Comparison of ENCODE assay signal across 16 mouse cellular contexts in the genomic region with DNA sequence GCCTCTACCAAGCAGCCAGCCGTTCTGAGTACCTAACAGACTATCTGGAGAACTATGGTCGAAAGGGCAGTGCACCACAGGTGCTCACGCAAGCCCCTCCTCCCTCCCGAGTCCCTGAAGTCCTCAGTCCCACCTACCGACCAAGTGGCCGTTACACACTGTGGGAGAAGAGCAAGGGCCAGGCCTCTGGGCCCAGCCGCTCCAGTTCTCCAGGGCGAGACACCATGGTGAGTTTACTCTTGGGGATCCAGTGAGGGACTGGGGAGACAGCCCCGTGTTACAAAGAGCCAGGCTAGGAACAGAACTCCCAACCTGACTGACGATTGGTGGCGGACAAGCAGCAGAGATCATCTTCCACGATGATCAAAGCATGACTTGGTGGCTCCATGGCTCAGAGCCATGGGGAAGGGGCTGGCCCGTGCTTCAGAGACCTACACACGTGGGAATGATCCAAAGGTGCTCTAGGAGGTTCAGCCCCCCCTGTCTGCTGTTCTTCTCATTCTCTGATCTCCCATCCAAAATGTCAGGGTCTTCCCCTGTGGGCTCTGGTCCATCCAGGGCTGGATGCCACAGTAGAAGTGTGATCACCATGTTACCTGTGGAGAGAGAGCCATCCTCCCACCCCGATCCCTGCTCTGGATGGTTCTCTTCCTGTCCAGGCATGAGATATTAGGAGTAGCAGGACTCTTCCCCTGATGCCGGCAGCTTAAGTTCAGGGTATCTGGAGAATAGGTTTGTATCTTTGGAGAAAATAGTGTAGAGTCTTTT. TPM values are rescaled to one million over a fixed set of nuclear protein-coding genes. Genes with fewer than 3 reads are reported as not detected.
DNase-seq lines count a peak whose midpoint lies in the region; ATAC-seq and TF ChIP-seq lines count a peak whose summit lies in the region.
"Had no signal": no experiment of that assay in that cellular context is flagged by ENCODE, and none has a peak within 500 bp of the region (broad histone marks: within the 10 kb centered on the region; RNA-seq: fewer than 3 reads in every experiment).

No protein-coding gene starts in this region.

- H3K4me1 ChIP-seq in cerebellum, adult 2 months (ENCODE audit: control insufficient read depth, insufficient read depth, low read length): peaks cover 70% of the 10 kb centered on the region
- peaks cover 61 to 81% of the 10 kb centered on the region in 2 experiments for H3K4me1 ChIP-seq in heart, embryonic 14.5 days (ENCODE audit: control insufficient read depth in 2 of 2, insufficient read depth in 2 of 2, low read length in 2 of 2)
- H3K4me1 ChIP-seq in heart, postnatal 0 days (ENCODE audit: control insufficient read depth, insufficient read depth): peaks cover 63% of the 10 kb centered on the region
- peaks cover 19% of the 10 kb centered on the region for H3K4me1 ChIP-seq in hindbrain, embryonic 14.5 days (replicated peaks; ENCODE audit: control insufficient read depth, insufficient read depth, low read length)

- DNase-seq in cerebellum, adult 2 months: peak in 1 of 2 experiments; percentile 18
- DNase-seq in cerebellum, adult 18-20 months: no peak
- no peak for DNase-seq in heart, adult 9 months (ENCODE audit: low spot score in 2 of 2)
- DNase-seq in heart, postnatal 0 days (ENCODE audit: low spot score): no peak
- DNase-seq in kidney, postnatal 25 days: peak; percentile 42 to 80
- DNase-seq in natural killer cell, adult 2 months (ENCODE audit: low spot score in 2 of 2): no peak
- DNase-seq in hindbrain, embryonic 14.5 days (ENCODE audit: low spot score): no peak

- 69% methylated on average over 16 of the region's 16 CpGs for WGBS in cerebellum, adult 2 months
- 60% methylated on average over 16 of the region's 16 CpGs for WGBS in heart, embryonic 14.5 days
- WGBS in heart, postnatal 0 days: 70% methylated on average over 16 of the region's 16 CpGs
- 72% methylated on average over 16 of the region's 16 CpGs for WGBS in hindbrain, embryonic 14.5 days

- no peak overlapping the region for H3K4me3 ChIP-seq in cerebellum, adult 2 months (replicated peaks; ENCODE audit: insufficient read depth, low read depth, low read length)
- no peak overlapping the region for H3K4me3 ChIP-seq in heart, embryonic 14.5 days (ENCODE audit: control insufficient read depth in 1 of 2, insufficient read depth in 1 of 2, low read depth in 1 of 2, low read length in 2 of 2)
- no peak overlapping the region for H3K4me3 ChIP-seq in heart, postnatal 0 days (ENCODE audit: low read depth, low read length)
- H3K4me3 ChIP-seq in hindbrain, embryonic 14.5 days (replicated peaks; ENCODE audit: low read length): no peak overlapping the region
- H3K4me3 ChIP-seq: forebrain, embryonic 12.5 days; limb, embryonic 13.5 days; myocyte had no signal

- H3K9ac ChIP-seq in heart, embryonic 14.5 days (ENCODE audit: low read length): peak overlapping the region; percentile 22; the same call in 1 of the 2 replicates
- H3K9ac ChIP-seq in heart, postnatal 0 days (replicated peaks; ENCODE audit: low read depth, low read length): no peak overlapping the region
- no peak overlapping the region for H3K9ac ChIP-seq in hindbrain, embryonic 14.5 days
- H3K9ac ChIP-seq: forebrain, embryonic 12.5 days; limb, embryonic 13.5 days had no signal

- no peak for TF ChIP-seq POLR2A in cerebellum, adult 2 months (IDR thresholded peaks at IDR 0.05; ENCODE audit: borderline replicate concordance, insufficient read depth, low read length)

- TF ChIP-seq EP300 in heart, postnatal 0 days (IDR thresholded peaks at IDR 0.05; ENCODE audit: low read depth): no peak

- peaks cover 22% of the 10 kb centered on the region for H3K36me3 ChIP-seq in heart, embryonic 14.5 days (ENCODE audit: control insufficient read depth, insufficient read depth, low read length)
- peaks cover 8% of the 10 kb centered on the region; the same call in 1 of the 2 replicates for H3K36me3 ChIP-seq in heart, postnatal 0 days (replicated peaks; ENCODE audit: control insufficient read depth, insufficient read depth, low read length)
- H3K36me3 ChIP-seq in hindbrain, embryonic 14.5 days (replicated peaks; ENCODE audit: control insufficient read depth, insufficient read depth): no peaks in the 10 kb centered on the region
- H3K36me3 ChIP-seq: forebrain, embryonic 12.5 days; limb, embryonic 13.5 days had no signal

- no peaks in the 10 kb centered on the region for H3K9me3 ChIP-seq in heart, embryonic 14.5 days (ENCODE audit: control insufficient read depth, low read length)
- no peaks in the 10 kb centered on the region for H3K9me3 ChIP-seq in heart, postnatal 0 days (replicated peaks; ENCODE audit: control insufficient read depth, low read length)
- H3K9me3 ChIP-seq in hindbrain, embryonic 14.5 days (ENCODE audit: control insufficient read depth, low read length): no peaks in the 10 kb centered on the region
- H3K9me3 ChIP-seq: forebrain, embryonic 12.5 days; limb, embryonic 13.5 days had no signal

- H3K27me3 ChIP-seq in cerebellum, adult 2 months (ENCODE audit: control insufficient read depth, insufficient read depth, low read length): no peaks in the 10 kb centered on the region
- H3K27me3 ChIP-seq in heart, embryonic 14.5 days (ENCODE audit: control insufficient read depth, insufficient read depth, low read length): no peaks in the 10 kb centered on the region
- H3K27me3 ChIP-seq in heart, postnatal 0 days (ENCODE audit: control insufficient read depth, insufficient read depth, low read length): no peaks in the 10 kb centered on the region
- H3K27me3 ChIP-seq in hindbrain, embryonic 14.5 days (ENCODE audit: control insufficient read depth, insufficient read depth, low read length): no peaks in the 10 kb centered on the region

- peak overlapping the region; percentile 22; the same call in 1 of the 2 replicates for H3K27ac ChIP-seq in cerebellum, adult 2 months (ENCODE audit: insufficient read depth, low read length)
- 0 out of 4 replicates have a peak overlapping the region, but pooled peaks of 1 of the 2 experiments have one; percentile 33 for H3K27ac ChIP-seq in heart, embryonic 14.5 days (replicated peaks in 1 of 2; ENCODE audit: control insufficient read depth in 1 of 2, insufficient read depth in 1 of 2, low read depth in 2 of 2, low read length in 2 of 2)
- H3K27ac ChIP-seq in heart, postnatal 0 days (ENCODE audit: low read depth): peak overlapping the region; percentile 7; the same call in 1 of the 2 replicates
- H3K27ac ChIP-seq in hindbrain, embryonic 14.5 days: no peak overlapping the region
- H3K27ac ChIP-seq: forebrain, embryonic 12.5 days; hindbrain, postnatal 0 days; limb, embryonic 13.5 days had no signal

- H3K4me2 ChIP-seq in heart, embryonic 14.5 days (ENCODE audit: low read length): 0 out of 2 replicates have a peak overlapping the region, but pooled peaks have one; percentile 3
- no peak overlapping the region for H3K4me2 ChIP-seq in heart, postnatal 0 days (ENCODE audit: low read depth, low read length)
- H3K4me2 ChIP-seq in hindbrain, embryonic 14.5 days (replicated peaks): no peak overlapping the region
- H3K4me2 ChIP-seq: forebrain, embryonic 12.5 days; limb, embryonic 13.5 days had no signal

- ATAC-seq in heart, embryonic 14.5 days (ENCODE audit: insufficient number of reproducible peaks, insufficient read depth, low FRiP score, low read depth): no peak
- ATAC-seq in heart, postnatal 0 days (ENCODE audit: insufficient read depth, low read depth): no peak
- ATAC-seq in hindbrain, embryonic 14.5 days (ENCODE audit: low FRiP score): no peak
- ATAC-seq: activated CD4-positive, CD25-positive, alpha-beta regulatory T cell, adult 4 months; hindbrain, postnatal 0 days had no signal

- no peak for TF ChIP-seq CTCF in cerebellum, adult 2 months (IDR thresholded peaks at IDR 0.05; ENCODE audit: borderline replicate concordance, insufficient read depth, low read depth, low read length)
- no peak for TF ChIP-seq CTCF in heart, postnatal 0 days (IDR thresholded peaks at IDR 0.05; ENCODE audit: low read depth)

RNA-seq across cellular contexts. Expression of a gene that starts 9.4 kb away (rescaled TPM):
- 43.5 and 47.1 TPM in 2 replicates for polyA plus RNA-seq in cerebellum, adult 2 months (2012; rRNA removed)
- 73.5 and 80.7 TPM in 2 replicates for polyA plus RNA-seq in heart, embryonic 14.5 days (2014; fragmentation: Nextera tagmentation; extraction: Ambion mirVana)
- 44.9 and 48.6 TPM in 2 replicates for total RNA-seq in heart, postnatal 0 days (2014; rRNA removed; ENCODE audit: low replicate concordance)
- 114 and 121 TPM in 2 replicates for polyA plus RNA-seq in heart, postnatal 0 days (2015; fragmentation: Nextera tagmentation; extraction: Ambion mirVana)
- polyA plus RNA-seq in hindbrain, embryonic 14.5 days (2014; fragmentation: Nextera tagmentation; extraction: Ambion mirVana): 8.4 and 11.6 TPM in 2 replicates

RNA-seq across cellular contexts. Expression of a gene that starts 25.3 kb away (rescaled TPM):
- 2.7 and 7.3 TPM in 2 replicates for polyA plus RNA-seq in cerebellum, adult 2 months (2012; rRNA removed)
- polyA plus RNA-seq in heart, embryonic 14.5 days (2014; fragmentation: Nextera tagmentation; extraction: Ambion mirVana): not detected in 2 replicates
- not detected in 2 replicates for total RNA-seq in heart, postnatal 0 days (2014; rRNA removed; ENCODE audit: low replicate concordance)
- polyA plus RNA-seq in heart, postnatal 0 days (2015; fragmentation: Nextera tagmentation; extraction: Ambion mirVana): not detected in 2 replicates
- polyA plus RNA-seq in hindbrain, embryonic 14.5 days (2014; fragmentation: Nextera tagmentation; extraction: Ambion mirVana): 0.31 and 0.41 TPM in 2 replicates
- polyA plus RNA-seq: activated CD4-positive, CD25-positive, alpha-beta regulatory T cell, adult 4 months; liver, embryonic 16.5 days had no signal

RNA-seq across cellular contexts. Expression of a gene that starts 30.9 kb away (rescaled TPM):
- 26.0 and 29.1 TPM in 2 replicates for polyA plus RNA-seq in cerebellum, adult 2 months (2012; rRNA removed)
- 2.3 and 2.7 TPM in 2 replicates for polyA plus RNA-seq in heart, embryonic 14.5 days (2014; fragmentation: Nextera tagmentation; extraction: Ambion mirVana)
- total RNA-seq in heart, postnatal 0 days (2014; rRNA removed; ENCODE audit: low replicate concordance): 9.0 TPM in 2 replicates
- 4.1 and 4.5 TPM in 2 replicates for polyA plus RNA-seq in heart, postnatal 0 days (2015; fragmentation: Nextera tagmentation; extraction: Ambion mirVana)
- 7.0 and 8.0 TPM in 2 replicates for polyA plus RNA-seq in hindbrain, embryonic 14.5 days (2014; fragmentation: Nextera tagmentation; extraction: Ambion mirVana)
- total RNA-seq: granulocyte monocyte progenitor cell, adult 5-6 weeks had no signal
- polyA plus RNA-seq: activated CD4-positive, CD25-positive, alpha-beta regulatory T cell, adult 4 months had no signal

RNA-seq across cellular contexts. Expression of a gene that starts 33.0 kb away (rescaled TPM):
- 860 and 925 TPM in 2 replicates for polyA plus RNA-seq in cerebellum, adult 2 months (2012; rRNA removed)
- 2.5 and 2.7 TPM in 2 replicates for polyA plus RNA-seq in heart, embryonic 14.5 days (2014; fragmentation: Nextera tagmentation; extraction: Ambion mirVana)
- total RNA-seq in heart, postnatal 0 days (2014; rRNA removed; ENCODE audit: low replicate concordance): 6.3 and 12.5 TPM in 2 replicates
- 3.6 and 4.4 TPM in 2 replicates for polyA plus RNA-seq in heart, postnatal 0 days (2015; fragmentation: Nextera tagmentation; extraction: Ambion mirVana)
- polyA plus RNA-seq in hindbrain, embryonic 14.5 days (2014; fragmentation: Nextera tagmentation; extraction: Ambion mirVana): 6.2 and 9.6 TPM in 2 replicates
- total RNA-seq: granulocyte monocyte progenitor cell, adult 5-6 weeks had no signal
- polyA plus RNA-seq: forebrain, embryonic 12.5 days; myocyte had no signal

RNA-seq across cellular contexts. Expression of a gene that starts 37.1 kb away (rescaled TPM):
- polyA plus RNA-seq in cerebellum, adult 2 months (2012; rRNA removed): 0.41 and 0.75 TPM in 2 replicates
- 0.07 and 0.08 TPM in 2 replicates for polyA plus RNA-seq in heart, embryonic 14.5 days (2014; fragmentation: Nextera tagmentation; extraction: Ambion mirVana)
- not detected in 2 replicates for total RNA-seq in heart, postnatal 0 days (2014; rRNA removed; ENCODE audit: low replicate concordance)
- 0.10 TPM in 1 of 2 replicates, not detected in the other for polyA plus RNA-seq in heart, postnatal 0 days (2015; fragmentation: Nextera tagmentation; extraction: Ambion mirVana)
- 0.35 TPM in 1 of 2 replicates, not detected in the other for polyA plus RNA-seq in hindbrain, embryonic 14.5 days (2014; fragmentation: Nextera tagmentation; extraction: Ambion mirVana)
- total RNA-seq: granulocyte monocyte progenitor cell, adult 5-6 weeks; hindbrain, postnatal 0 days had no signal
- polyA plus RNA-seq: activated CD4-positive, CD25-positive, alpha-beta regulatory T cell, adult 4 months; hindbrain, postnatal 0 days; liver, embryonic 16.5 days; spleen, adult 2 months had no signal

Comparison
In these comparisons a context has a peak if more than half of its experiments do, and no peak if none do; other contexts are left out.
1. DNase-seq: peak in kidney, postnatal 25 days (2 of 2); none in cerebellum, adult 18-20 months (0 of 2), heart, adult 9 months (0 of 2), heart, postnatal 0 days (single experiment), natural killer cell, adult 2 months (0 of 2) and hindbrain, embryonic 14.5 days (single experiment).